ENCODE assay signal across 8 mouse cellular contexts in the genomic region with DNA sequence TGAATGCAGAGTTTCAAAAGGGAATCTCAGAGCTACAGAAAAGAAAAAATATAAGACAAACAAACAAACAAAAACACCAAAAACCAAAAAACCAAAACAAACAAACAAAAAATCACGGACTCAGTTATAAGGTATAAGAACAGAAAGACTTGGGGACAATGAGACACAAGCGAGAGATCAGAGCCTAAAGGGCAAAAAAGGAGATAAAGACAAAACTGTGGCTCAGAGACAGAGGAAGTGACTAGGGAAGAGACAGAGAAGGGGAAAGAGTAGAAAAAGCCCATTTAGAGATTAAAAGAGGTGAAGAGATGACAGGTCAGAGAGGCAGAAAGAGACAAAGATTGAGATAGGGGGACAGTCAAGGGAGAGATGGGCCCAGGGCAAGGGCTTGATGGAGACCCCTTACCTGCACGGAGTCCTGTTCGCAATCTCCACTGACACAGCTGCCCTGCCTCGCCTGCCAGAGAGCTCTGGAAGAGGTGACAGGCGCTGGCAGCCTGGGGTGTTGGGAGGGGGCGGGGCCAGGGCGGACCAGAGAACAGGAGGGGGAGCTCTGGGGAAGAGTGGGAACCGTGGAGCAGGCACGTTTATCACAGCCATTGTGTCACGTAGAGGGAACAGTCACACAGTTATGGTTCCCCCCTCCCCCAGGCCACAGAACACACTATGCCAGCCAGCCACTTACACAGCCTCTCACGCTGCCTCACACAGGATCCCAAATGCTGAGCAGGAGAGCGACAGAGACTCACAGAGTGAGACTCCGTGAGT. TPM values are rescaled to one million over a fixed set of nuclear protein-coding genes. Genes with fewer than 3 reads are reported as not detected.
DNase-seq lines count a peak whose midpoint lies in the region; ATAC-seq and TF ChIP-seq lines count a peak whose summit lies in the region.

Gene Gipr, minus strand, starts transcription at position 472 of the 768 bp plus-strand sequence.

- peaks cover 62% of the 10 kb centered on the region for H3K27me3 ChIP-seq in embryonic facial prominence, embryonic 10.5 days (replicated peaks; ENCODE audit: low read depth, poor library complexity, severe bottlenecking)
- H3K27me3 ChIP-seq in liver, postnatal 0 days (ENCODE audit: insufficient read depth, low read length): peaks cover 18% of the 10 kb centered on the region

- peaks cover 5% of the 10 kb centered on the region; the same call in 1 of the 2 replicates for H3K9me3 ChIP-seq in embryonic facial prominence, embryonic 10.5 days
- H3K9me3 ChIP-seq in liver, postnatal 0 days (ENCODE audit: low read length): peaks cover 3% of the 10 kb centered on the region; the same call in 1 of the 2 replicates

- H3K9ac ChIP-seq in liver, postnatal 0 days (replicated peaks): no peak within 1 kb of the TSS

- peak within 1 kb of the TSS; percentile 42 for H3K4me3 ChIP-seq in embryonic facial prominence, embryonic 10.5 days
- no peak within 1 kb of the TSS for H3K4me3 ChIP-seq in liver, postnatal 0 days (ENCODE audit: low read depth, low read length)

- no peak within 1 kb of the TSS for H3K27ac ChIP-seq in embryonic facial prominence, embryonic 10.5 days (replicated peaks)
- H3K27ac ChIP-seq in liver, postnatal 0 days (ENCODE audit: low read depth): no peak within 1 kb of the TSS

- ATAC-seq in hematopoietic stem cell, adult 5-6 weeks (replicated peaks in 1 of 2; ENCODE audit: insufficient read depth in 1 of 2, low FRiP score in 2 of 2, low TSS enrichment in 1 of 2, low read depth in 1 of 2, poor library complexity in 2 of 2, severe bottlenecking in 2 of 2): peak; percentile 33 to 38; a peak in 1 of 4 replicates
- peak; percentile 48; the same call in 1 of the 2 replicates for ATAC-seq in liver, postnatal 0 days

- 12% methylated on average over 14 of the region's 14 CpGs for WGBS in embryonic facial prominence, embryonic 10.5 days
- 8% methylated on average over 14 of the region's 14 CpGs for WGBS in liver, postnatal 0 days (ENCODE audit: insufficient replicate concordance)

- no peaks in the 10 kb centered on the region for H3K36me3 ChIP-seq in embryonic facial prominence, embryonic 10.5 days (replicated peaks)
- H3K36me3 ChIP-seq in liver, postnatal 0 days (replicated peaks; ENCODE audit: insufficient read depth, low read length): no peaks in the 10 kb centered on the region

- no peak for TF ChIP-seq CTCF in liver, postnatal 0 days (IDR thresholded peaks at IDR 0.05; ENCODE audit: low read depth)

- peak; percentile 96 for DNase-seq in heart, adult 11 months
- no peak for DNase-seq in heart, adult 8-10 months (ENCODE audit: low spot score)
- DNase-seq in embryonic facial prominence, embryonic 10.5 days (ENCODE audit: low spot score): no peak
- DNase-seq in liver, postnatal 0 days: peak; percentile 38
- no peak for DNase-seq in urinary bladder, adult 2 months (ENCODE audit: low spot score)
- DNase-seq in adrenal gland, postnatal 10 days: no peak
- no peak for DNase-seq in adrenal gland, postnatal 4 days (ENCODE audit: low spot score in 2 of 2)

- TF ChIP-seq EP300 in liver, postnatal 0 days (IDR thresholded peaks at IDR 0.05; ENCODE audit: low read depth): no peak

- peak within 1 kb of the TSS; percentile 39 for H3K4me2 ChIP-seq in liver, postnatal 0 days (ENCODE audit: low read depth, low read length)

- peaks cover 30% of the 10 kb centered on the region for H3K4me1 ChIP-seq in embryonic facial prominence, embryonic 10.5 days
- H3K4me1 ChIP-seq in liver, postnatal 0 days (ENCODE audit: insufficient read depth): peaks cover 15% of the 10 kb centered on the region

RNA-seq across cellular contexts. Expression of gene Gipr, which starts in this region (rescaled TPM):
- total RNA-seq in heart, adult 8-10 months (2022): under 1 TPM; 0.09 to 0.29 (median 0.26) TPM
- 1.4 and 1.6 TPM in 2 replicates for polyA plus RNA-seq in embryonic facial prominence, embryonic 10.5 days (2016; fragmentation: Nextera tagmentation; extraction: Ambion mirVana)
- not detected in 2 replicates for total RNA-seq in hematopoietic stem cell, adult 5-6 weeks (2017)
- 0.04 TPM in 1 of 2 replicates, not detected in the other for polyA plus RNA-seq in liver, postnatal 0 days (2015; fragmentation: Nextera tagmentation; extraction: Ambion mirVana)
- 0.09 and 0.28 TPM in 2 replicates for polyA plus RNA-seq in urinary bladder, adult 2 months (2012; rRNA removed)
- total RNA-seq in adrenal gland, postnatal 10 days (2021): under 1 TPM; 0.75 to 0.94 TPM
- total RNA-seq in adrenal gland, postnatal 4 days (2021): 1 to 10 TPM; 1.9 to 2.5 TPM

Comparison
In these comparisons a context has a peak if more than half of its experiments do, and no peak if none do; other contexts are left out.
1. Peak in ATAC-seq in hematopoietic stem cell, adult 5-6 weeks; RNA of the gene not detected or under 1 TPM.
2. Peak in DNase-seq, ATAC-seq and H3K4me2 ChIP-seq in liver, postnatal 0 days; RNA of the gene not detected or under 1 TPM.